Mouse (Mus musculus): ENCODE results near the gene Susd6.

Susd6 gene

GRCm38 (mm10) chr12:80928881-80929280, 138.6 kb downstream of the Susd6 start:
- no peak for ATAC-seq (ENCODE audit: low TSS enrichment)

GRCm38 (mm10) chr12:80930141-80930540, 139.8 kb downstream of the Susd6 start:
- no peak for ATAC-seq (ENCODE audit: low TSS enrichment)

Data from frontal cortex, adult (tissue).